Mouse (Mus musculus) thymus, postnatal 14 days (tissue): Measurements from ENCODE around the gene Tnp2.

ENCODE experiments used
- DNase-seq: peaks from one replicate; pipeline ENCODE4 v3.0.0; 2021

The Tnp2 gene

DNA sequence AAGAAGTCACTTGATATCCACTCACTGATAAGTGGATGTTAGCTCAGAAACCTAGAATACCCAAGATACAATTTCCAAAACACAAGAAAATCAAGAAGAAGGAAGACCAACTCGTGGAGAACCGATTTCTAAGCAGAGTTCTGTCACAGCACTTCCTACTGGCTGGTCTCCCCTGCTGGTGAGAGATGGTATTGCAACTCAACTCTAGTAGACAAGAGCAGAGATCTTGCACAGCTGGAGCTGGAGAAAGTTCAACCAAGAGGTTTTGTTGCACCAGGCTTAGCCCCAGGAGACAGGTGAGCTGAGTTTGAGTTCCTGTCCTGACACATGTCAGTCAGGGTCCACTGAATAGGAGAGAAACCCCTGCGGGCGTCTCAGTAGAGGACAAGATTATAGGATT lies 21.3 kb downstream of the Tnp2 start:
- DNase-seq: peak; percentile 93

- no peak for DNase-seq
Observed at GRCm38 (mm10) chr16:10764323-10764722, 24.1 kb downstream of the Tnp2 start.

DNA sequence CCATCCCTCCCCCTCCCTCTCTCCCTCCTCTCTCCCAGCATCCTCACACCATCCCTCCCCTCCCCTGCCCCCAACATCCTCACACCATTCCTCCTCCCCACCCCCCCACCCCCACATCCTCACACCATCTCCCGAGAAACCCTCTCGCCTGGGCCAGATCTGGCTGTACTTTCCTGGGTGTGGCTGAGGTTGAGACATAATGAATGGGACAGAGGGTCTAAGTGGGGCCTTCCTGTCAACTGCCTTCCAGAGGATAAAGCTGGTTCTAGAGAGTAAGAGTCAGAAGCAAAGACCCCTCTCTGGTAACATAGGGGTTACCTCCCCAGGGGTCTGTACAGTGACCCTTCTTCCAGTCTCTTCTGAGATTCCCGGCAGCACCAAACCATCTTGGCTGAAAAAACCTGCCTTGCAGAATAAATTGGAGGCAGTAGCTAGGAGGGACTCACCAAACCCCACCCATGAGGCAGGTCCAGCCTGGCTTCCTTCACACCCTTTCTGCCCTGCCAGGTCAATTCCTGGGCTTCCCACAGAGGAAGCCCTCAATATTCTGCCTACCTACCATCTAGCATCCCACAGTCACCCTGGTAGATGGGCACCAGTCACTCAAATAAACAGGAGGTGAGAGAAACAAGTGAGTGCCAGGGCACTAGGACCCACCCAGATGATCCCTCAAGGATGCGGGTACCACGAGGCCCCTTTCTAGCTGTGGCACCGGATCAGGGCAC lies 24.8 kb downstream of the Tnp2 start:
- DNase-seq: no peak

DNA sequence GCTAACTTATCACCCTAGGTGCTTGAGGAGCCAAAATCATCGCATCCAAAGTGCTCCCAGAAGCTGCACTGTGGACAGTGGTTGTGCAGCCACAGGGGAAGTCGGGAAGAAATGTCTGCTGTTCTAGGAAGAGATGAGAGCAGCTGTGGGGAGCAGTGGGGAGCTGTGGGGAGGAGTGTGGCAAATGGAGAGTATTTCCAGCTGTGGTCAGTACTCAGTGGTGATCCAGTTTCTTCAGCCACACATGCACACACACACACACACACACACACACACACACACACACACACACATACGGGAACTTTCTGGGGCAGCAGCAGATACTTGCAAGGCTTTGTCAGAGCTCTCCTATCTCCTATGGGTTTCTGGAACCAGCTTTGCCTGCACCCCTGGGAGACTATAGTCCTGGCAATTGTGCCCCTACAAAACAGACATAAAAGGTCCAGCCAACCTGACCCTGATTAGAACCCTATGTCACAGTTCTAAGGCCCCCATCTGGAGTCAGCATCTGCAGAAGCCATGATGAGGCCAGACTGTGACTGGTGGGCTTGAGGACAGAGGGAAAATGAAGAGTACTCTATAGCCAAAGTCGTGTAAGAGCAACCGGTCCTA lies 25.8 kb downstream of the Tnp2 start:
- no peak for DNase-seq

DNA sequence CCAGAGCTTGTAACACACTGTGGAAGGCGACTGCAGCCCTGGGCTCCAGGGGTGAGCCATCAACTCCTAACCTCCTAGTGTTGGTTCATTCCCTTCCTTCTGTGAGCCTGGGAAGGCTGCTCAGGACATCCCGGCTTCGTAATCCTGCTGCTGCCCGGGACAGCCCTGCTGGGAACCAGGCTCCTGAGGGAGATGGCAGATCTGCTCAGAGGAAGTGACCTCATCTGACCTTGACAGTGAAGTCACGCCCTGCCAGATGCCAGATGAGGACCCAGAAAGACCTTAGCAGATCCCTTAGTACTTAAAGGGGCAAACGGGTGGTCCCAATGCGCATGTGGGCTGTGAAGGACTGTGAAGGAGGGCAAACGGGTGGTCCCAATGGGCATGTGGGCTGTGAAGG lies 27.3 kb downstream of the Tnp2 start:
- DNase-seq: no peak

GRCm38 (mm10) chr16:10756168-10756567 lies 32.3 kb downstream of the Tnp2 start:
- no peak for DNase-seq

DNA sequence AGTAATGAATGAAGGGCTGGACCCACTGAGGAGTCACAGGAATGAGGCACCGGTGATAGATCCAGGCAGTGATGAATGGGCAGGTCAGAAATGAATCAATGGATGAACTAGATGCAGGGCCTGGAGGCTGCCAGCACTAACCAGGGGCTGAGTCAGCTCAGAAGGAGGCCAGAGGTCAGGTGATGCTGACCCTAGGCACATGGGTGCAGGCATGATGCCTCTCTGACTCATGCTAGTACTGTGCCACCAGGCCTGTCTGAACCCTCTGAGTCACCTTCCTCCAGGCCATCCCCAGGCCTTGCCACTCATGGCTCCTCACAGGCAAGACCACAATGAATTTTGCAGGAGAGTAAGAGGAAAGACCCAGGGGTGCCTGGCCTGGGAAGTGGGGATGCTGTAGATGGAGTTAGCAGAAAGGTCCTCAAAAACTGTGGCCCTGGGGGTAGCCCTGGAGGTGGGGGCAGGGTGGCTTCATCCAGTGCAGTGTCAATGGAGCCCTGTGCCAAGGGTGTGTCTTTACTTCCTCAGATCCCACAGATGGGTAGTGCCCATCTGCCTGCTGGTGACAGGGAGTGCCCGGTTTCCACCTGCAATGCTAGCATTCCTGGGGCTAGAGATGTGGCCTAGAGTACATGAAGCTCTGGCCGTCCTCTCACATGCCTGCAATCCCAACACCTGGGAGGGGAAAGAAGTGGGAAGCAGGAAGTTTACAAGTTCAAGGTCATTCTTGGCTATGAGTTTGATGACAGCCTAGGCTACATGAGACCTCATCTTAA lies 33.8 kb downstream of the Tnp2 start:
- DNase-seq: no peak

- peak; percentile 41 for DNase-seq
Observed at GRCm38 (mm10) chr16:10749824-10750223, 38.6 kb downstream of the Tnp2 start.

DNA sequence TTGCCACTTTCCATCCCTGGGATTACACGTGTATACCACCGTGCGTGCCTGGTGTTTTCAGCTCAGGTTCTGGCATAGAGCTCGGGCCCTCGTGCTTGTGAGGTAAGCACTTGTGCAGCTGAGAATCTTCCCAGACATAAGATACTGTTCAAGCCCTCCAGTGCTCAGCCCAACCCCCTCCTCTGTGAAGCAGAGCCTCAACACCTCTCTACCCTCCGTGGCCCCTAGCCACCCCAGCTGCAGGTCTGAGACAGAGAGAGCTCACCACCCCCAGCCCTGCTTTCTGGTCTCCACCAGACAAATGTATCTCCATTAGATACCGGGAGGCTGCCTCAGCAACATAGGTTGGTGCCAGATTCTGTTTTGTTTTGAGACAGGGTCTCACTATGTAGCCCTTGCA lies 39.2 kb downstream of the Tnp2 start:
- DNase-seq: peak; percentile 75

GRCm38 (mm10) chr16:10741082-10741481 lies 47.4 kb downstream of the Tnp2 start:
- DNase-seq: peak; percentile 45

- DNase-seq: peak; percentile 59
Observed at GRCm38 (mm10) chr16:10739854-10740398, 48.5 kb downstream of the Tnp2 start.

DNA sequence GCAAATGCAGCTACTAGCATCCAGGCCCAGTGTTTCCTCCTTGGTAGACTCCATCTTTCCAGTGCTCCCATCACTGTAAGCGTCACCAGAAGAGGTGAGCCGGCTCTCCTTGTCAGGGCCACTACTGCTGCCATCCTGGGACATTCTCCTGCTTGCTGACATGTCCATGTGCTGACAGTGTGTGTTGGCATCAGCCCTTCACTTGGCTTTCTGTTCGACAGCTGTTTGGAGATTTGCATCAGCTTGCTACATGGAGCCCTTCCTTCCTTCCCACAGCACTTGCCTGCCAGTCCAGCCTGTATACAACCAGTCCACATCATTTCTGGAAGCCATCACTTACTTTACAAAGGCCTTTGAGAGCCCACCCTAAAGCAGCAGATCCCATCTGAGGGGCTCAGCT lies 49.6 kb downstream of the Tnp2 start:
- no peak for DNase-seq
